Mouse (Mus musculus): ENCODE measurements around the gene Cracr2a. TPM values are rescaled to one million over a fixed set of nuclear protein-coding genes. Genes with fewer than 3 reads are reported as not detected.

Gene Cracr2a
- polyA plus RNA-seq, 1 experiment from 2014 or later, result 1.1 TPM

DNA sequence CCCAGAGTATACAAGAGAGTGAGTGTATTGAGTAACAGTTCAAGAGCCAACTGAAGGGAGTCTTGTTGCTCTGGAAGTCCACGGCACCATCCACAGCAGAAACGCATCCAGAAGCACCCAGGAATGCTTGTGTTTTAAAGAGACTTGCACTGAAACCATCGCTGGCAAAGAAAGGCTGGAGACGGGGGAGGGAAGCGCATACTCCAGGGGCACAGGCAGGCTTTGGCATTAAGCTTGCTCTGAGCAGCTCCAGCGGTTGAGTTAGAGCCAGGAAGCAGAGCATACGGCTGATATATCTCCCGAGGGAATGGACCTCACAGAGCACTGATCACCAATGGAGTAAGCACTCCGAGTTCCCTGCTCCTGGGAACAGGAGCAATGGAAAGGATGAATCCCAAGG lies 117.2 kb downstream of the Cracr2a start:
- H3K4me2 ChIP-seq (ENCODE audit: low read depth, low read length), result no peak overlapping the region
- ATAC-seq (ENCODE audit: low read depth) (no peak), DNase-seq (ENCODE audit: low spot score) (no peak)
- WGBS, result 63% methylated on average over 9 of the region's 9 CpGs
- no peak overlapping the region for H3K27ac ChIP-seq (replicated peaks; ENCODE audit: low read depth, low read length)
- H3K4me1 ChIP-seq (ENCODE audit: control insufficient read depth, insufficient read depth, low read length), result no peaks in the 10 kb centered on the region
- H3K4me3 ChIP-seq (ENCODE audit: low read depth, low read length), result no peak overlapping the region
- no peaks in the 10 kb centered on the region for H3K27me3 ChIP-seq (replicated peaks; ENCODE audit: control insufficient read depth, insufficient read depth, low read length)
- H3K36me3 ChIP-seq (ENCODE audit: control insufficient read depth, insufficient read depth, low read length), result no peaks in the 10 kb centered on the region
- H3K9me3 ChIP-seq (ENCODE audit: control insufficient read depth, low read length), result no peaks in the 10 kb centered on the region
- no peak overlapping the region for H3K9ac ChIP-seq (ENCODE audit: low read depth, low read length)

DNA sequence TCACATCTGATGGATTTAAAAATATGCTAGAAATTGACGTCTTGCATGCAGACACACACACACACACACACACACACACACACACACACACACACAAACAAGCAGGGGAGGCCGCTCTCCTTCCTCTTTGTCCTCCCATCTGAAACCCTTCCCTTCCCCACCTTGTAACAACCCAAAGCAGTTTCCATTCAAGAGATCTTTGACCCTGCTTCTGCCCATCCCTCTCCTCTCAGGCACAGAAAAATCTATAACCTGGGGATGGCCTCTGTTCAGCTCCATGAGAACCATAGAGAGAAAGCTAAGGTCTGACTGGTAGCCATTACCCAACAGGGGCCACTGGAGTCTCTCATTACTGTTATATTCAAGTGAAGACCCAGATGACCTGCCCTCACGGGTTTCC lies 117.9 kb downstream of the Cracr2a start:
- Histone ChIP-seq H3K27me3 (replicated peaks; ENCODE audit: control insufficient read depth, insufficient read depth, low read length) (no peaks in the 10 kb centered on the region), H3K4me3 (ENCODE audit: low read depth, low read length) (no peak overlapping the region), H3K27ac (replicated peaks; ENCODE audit: low read depth, low read length) (no peak overlapping the region), H3K4me2 (ENCODE audit: low read depth, low read length) (no peak overlapping the region), H3K4me1 (ENCODE audit: control insufficient read depth, insufficient read depth, low read length) (no peaks in the 10 kb centered on the region), H3K9me3 (ENCODE audit: control insufficient read depth, low read length) (no peaks in the 10 kb centered on the region), H3K36me3 (ENCODE audit: control insufficient read depth, insufficient read depth, low read length) (no peaks in the 10 kb centered on the region), H3K9ac (ENCODE audit: low read depth, low read length) (no peak overlapping the region)
- 76% methylated on average over 3 of the region's 3 CpGs for WGBS
- DNase-seq (ENCODE audit: low spot score) (no peak), ATAC-seq (ENCODE audit: low read depth) (no peak)

DNA sequence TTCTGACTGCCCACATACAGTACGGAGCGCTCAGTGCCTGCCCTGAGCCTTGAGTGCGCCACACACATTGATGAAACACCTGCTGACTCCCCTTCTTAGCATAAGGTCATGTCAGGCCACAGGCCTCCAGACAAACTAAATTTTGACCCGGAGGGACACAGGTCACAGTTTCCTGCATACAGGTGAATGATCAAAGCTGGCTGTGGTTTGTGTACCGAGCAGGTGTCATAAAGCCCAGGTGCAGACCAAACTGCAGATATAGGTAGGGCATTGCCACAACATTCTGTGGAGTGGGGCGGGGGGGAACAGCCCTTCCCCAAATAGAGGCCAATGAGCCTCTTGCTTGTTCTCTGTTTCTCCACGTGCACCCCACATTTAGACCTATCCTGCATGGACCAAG lies 119.6 kb downstream of the Cracr2a start:
- Histone ChIP-seq H3K9me3 (ENCODE audit: control insufficient read depth, low read length) (no peaks in the 10 kb centered on the region), H3K36me3 (ENCODE audit: control insufficient read depth, insufficient read depth, low read length) (no peaks in the 10 kb centered on the region), H3K9ac (ENCODE audit: low read depth, low read length) (no peak overlapping the region), H3K4me3 (ENCODE audit: low read depth, low read length) (no peak overlapping the region), H3K27me3 (replicated peaks; ENCODE audit: control insufficient read depth, insufficient read depth, low read length) (no peaks in the 10 kb centered on the region), H3K4me1 (ENCODE audit: control insufficient read depth, insufficient read depth, low read length) (no peaks in the 10 kb centered on the region), H3K4me2 (ENCODE audit: low read depth, low read length) (no peak overlapping the region), H3K27ac (replicated peaks; ENCODE audit: low read depth, low read length) (no peak overlapping the region)
- no peak for ATAC-seq (ENCODE audit: low read depth)
- no peak for DNase-seq (ENCODE audit: low spot score)
- 87% methylated on average over 7 of the region's 7 CpGs for WGBS

DNA sequence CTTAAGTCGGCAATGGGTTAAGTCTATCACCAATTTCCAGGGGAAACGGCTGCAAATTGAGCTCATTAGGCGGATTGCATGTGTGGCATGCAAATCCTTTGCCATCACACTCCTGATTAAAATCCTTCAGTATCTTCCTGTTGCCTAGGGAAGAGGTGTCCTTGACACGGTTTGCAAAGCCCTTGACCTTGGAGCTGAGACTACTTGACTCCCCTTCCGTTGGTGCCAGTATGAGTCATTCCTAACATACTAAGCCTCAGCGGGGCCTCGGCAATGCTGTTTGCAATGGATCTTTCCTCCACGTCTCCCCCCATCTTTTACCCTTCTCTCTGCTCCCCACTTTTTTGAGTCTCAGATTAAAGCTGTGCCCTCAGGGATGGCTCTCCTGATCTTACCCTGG lies 122.4 kb downstream of the Cracr2a start:
- Histone ChIP-seq H3K4me2 (ENCODE audit: low read depth, low read length) (no peak overlapping the region), H3K27ac (replicated peaks; ENCODE audit: low read depth, low read length) (no peak overlapping the region), H3K9ac (ENCODE audit: low read depth, low read length) (no peak overlapping the region), H3K4me3 (ENCODE audit: low read depth, low read length) (no peak overlapping the region), H3K4me1 (ENCODE audit: control insufficient read depth, insufficient read depth, low read length) (no peaks in the 10 kb centered on the region), H3K27me3 (replicated peaks; ENCODE audit: control insufficient read depth, insufficient read depth, low read length) (no peaks in the 10 kb centered on the region), H3K9me3 (ENCODE audit: control insufficient read depth, low read length) (no peaks in the 10 kb centered on the region), H3K36me3 (ENCODE audit: control insufficient read depth, insufficient read depth, low read length) (no peaks in the 10 kb centered on the region)
- DNase-seq (ENCODE audit: low spot score) (no peak), ATAC-seq (ENCODE audit: low read depth) (no peak)
- 59% methylated on average over 8 of the region's 8 CpGs for WGBS

DNA sequence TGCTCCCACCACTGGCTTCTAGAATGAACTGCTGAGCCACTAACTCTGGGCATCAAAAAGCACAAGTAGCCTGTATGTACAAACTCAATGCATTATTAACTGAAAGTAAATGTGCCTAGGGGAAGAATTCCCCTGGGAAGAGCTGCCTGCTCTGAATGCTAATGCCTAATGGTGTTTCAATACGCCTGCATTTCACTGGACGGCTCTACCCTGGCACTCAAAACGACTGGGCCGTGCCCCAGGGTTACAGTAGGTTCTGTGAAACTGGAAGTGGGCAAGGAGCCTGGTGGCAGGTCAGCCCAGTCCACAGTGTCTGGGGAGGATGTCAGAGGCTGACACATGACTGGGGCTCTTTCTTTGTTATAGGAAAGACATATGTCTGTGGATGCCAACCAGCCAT lies 123.8 kb downstream of the Cracr2a start:
- Histone ChIP-seq H3K9me3 (ENCODE audit: control insufficient read depth, low read length) (no peaks in the 10 kb centered on the region), H3K9ac (ENCODE audit: low read depth, low read length) (no peak overlapping the region), H3K27me3 (replicated peaks; ENCODE audit: control insufficient read depth, insufficient read depth, low read length) (no peaks in the 10 kb centered on the region), H3K4me2 (ENCODE audit: low read depth, low read length) (no peak overlapping the region), H3K27ac (replicated peaks; ENCODE audit: low read depth, low read length) (no peak overlapping the region), H3K4me3 (ENCODE audit: low read depth, low read length) (no peak overlapping the region), H3K4me1 (ENCODE audit: control insufficient read depth, insufficient read depth, low read length) (no peaks in the 10 kb centered on the region), H3K36me3 (ENCODE audit: control insufficient read depth, insufficient read depth, low read length) (no peaks in the 10 kb centered on the region)
- no peak for DNase-seq (ENCODE audit: low spot score)
- ATAC-seq (ENCODE audit: low read depth), result no peak
- 62% methylated on average over 4 of the region's 4 CpGs for WGBS

DNA sequence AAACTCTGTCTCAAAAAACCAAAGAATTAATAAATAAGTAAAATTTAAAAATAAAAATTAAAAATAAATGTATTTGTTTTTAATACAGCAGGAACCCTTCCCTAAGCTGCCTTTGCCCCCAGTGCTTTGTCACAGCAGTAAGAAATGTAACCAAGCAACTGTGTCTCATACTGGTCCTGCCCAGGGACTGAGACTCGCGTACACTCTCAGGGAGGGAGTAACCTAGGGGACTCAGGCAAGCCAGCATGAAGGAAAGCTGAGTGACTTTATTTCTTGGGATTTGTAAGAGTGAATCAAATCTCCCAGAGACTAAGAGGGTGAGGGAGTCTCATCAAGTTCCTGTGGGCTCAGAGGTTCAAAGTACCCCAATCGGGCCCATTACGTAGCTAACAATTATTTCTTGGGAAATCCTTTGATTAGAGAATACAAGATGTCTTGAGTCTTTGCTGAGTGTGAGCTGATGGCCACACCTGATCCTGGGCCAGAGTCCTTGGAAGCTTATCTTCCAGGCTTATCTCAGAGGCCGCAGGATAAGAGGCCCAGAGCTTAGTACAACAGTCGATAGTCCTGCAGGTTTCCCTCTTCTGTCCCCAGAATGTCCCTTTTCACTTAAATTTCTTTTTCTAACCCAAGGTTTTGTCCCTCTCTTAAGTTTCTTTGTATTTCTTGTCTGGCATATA lies 126.2 kb downstream of the Cracr2a start:
- Histone ChIP-seq H3K4me2 (ENCODE audit: low read depth, low read length) (no peak overlapping the region), H3K27ac (replicated peaks; ENCODE audit: low read depth, low read length) (no peak overlapping the region), H3K36me3 (ENCODE audit: control insufficient read depth, insufficient read depth, low read length) (no peaks in the 10 kb centered on the region), H3K9ac (ENCODE audit: low read depth, low read length) (no peak overlapping the region), H3K9me3 (ENCODE audit: control insufficient read depth, low read length) (no peaks in the 10 kb centered on the region), H3K27me3 (replicated peaks; ENCODE audit: control insufficient read depth, insufficient read depth, low read length) (no peaks in the 10 kb centered on the region), H3K4me1 (ENCODE audit: control insufficient read depth, insufficient read depth, low read length) (no peaks in the 10 kb centered on the region), H3K4me3 (ENCODE audit: low read depth, low read length) (no peak overlapping the region)
- 80% methylated on average over 6 of the region's 6 CpGs for WGBS
- DNase-seq (ENCODE audit: low spot score) (no peak), ATAC-seq (ENCODE audit: low read depth) (no peak)

DNA sequence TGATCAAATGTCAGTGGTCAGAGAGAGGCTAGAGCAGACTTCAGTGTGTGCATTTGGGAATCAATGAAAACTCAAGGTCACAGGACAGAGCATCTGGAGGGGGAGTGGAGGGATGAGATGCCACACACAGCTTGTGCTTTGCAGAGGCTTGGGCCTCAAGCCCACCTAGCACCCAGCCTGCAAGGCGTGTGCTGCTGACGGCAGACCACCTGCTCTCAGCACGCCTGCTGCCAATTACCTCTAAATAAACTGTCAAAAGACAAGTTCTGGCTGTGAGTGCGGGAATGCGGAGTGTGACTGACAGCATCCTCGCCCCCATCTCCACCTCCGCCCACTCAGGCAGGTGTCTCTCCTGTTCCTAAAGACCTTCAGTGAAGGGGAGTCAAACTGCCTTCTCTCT lies 131.2 kb downstream of the Cracr2a start:
- Histone ChIP-seq H3K4me2 (ENCODE audit: low read depth, low read length) (no peak overlapping the region), H3K9me3 (ENCODE audit: control insufficient read depth, low read length) (no peaks in the 10 kb centered on the region), H3K4me3 (ENCODE audit: low read depth, low read length) (no peak overlapping the region), H3K27ac (replicated peaks; ENCODE audit: low read depth, low read length) (no peak overlapping the region), H3K4me1 (ENCODE audit: control insufficient read depth, insufficient read depth, low read length) (no peaks in the 10 kb centered on the region), H3K36me3 (ENCODE audit: control insufficient read depth, insufficient read depth, low read length) (no peaks in the 10 kb centered on the region), H3K9ac (ENCODE audit: low read depth, low read length) (no peak overlapping the region), H3K27me3 (replicated peaks; ENCODE audit: control insufficient read depth, insufficient read depth, low read length) (no peaks in the 10 kb centered on the region)
- ATAC-seq (ENCODE audit: low read depth) (no peak), DNase-seq (ENCODE audit: low spot score) (no peak)
- 39% methylated on average over 7 of the region's 7 CpGs for WGBS

DNA sequence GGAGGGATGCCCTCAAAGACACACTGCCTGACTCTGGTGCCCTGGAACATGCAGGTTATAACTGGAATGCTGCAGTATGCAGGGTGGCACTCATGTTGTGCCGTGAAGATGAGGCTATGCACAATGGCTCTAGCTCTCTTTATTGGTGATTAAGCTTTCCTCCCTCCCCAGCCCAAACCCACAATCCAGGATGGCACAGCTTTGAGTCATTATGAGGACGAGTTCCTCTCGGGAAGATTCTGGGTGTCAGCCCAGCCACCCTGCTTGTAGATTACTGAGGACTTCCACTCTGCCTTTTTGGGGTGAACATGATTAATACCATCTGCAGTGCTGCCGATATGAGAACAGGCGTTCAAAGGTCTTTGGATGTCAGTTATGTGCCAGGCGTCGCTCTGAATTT lies 132.5 kb downstream of the Cracr2a start:
- Histone ChIP-seq H3K27ac (replicated peaks; ENCODE audit: low read depth, low read length) (no peak overlapping the region), H3K4me2 (ENCODE audit: low read depth, low read length) (no peak overlapping the region), H3K4me1 (ENCODE audit: control insufficient read depth, insufficient read depth, low read length) (no peaks in the 10 kb centered on the region), H3K4me3 (ENCODE audit: low read depth, low read length) (no peak overlapping the region), H3K36me3 (ENCODE audit: control insufficient read depth, insufficient read depth, low read length) (no peaks in the 10 kb centered on the region), H3K9me3 (ENCODE audit: control insufficient read depth, low read length) (no peaks in the 10 kb centered on the region), H3K9ac (ENCODE audit: low read depth, low read length) (no peak overlapping the region), H3K27me3 (replicated peaks; ENCODE audit: control insufficient read depth, insufficient read depth, low read length) (no peaks in the 10 kb centered on the region)
- ATAC-seq (ENCODE audit: low read depth) (no peak), DNase-seq (ENCODE audit: low spot score) (no peak)
- WGBS, result 68% methylated on average over 7 of the region's 7 CpGs

DNA sequence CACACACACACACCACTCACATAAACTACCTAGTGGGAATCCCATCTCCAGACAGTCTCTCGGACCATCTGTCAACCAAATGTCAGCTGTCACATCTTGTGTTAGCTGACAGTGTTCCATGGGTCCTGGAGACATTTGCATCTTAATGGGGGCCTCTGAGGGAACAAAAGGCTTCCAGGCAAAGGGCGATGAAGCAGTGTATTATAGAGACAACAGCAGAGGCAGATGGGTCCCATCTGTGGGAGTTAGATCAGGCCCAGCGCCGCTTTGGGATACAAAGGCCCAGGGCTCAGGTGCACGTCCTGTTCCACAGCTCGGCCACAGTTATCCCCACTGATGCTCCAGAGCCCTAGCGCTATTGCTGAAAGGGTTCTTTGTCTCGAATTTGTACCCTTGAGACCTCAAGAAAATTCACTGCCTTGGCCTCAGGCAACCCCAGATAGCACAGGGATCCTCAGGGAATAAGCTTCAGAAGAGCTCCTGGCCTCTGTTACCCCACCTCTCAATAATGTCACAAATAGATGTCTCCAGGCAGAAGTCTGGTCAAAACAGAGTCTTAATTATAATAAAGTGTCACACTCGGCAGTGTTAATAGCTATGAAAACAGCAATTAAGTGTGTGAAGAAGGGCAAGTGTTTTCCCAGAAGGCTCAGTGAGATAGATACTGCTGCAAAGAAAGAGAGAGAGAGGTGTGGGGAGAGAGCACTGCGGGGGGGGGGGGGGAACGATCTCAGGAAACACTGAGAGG lies 140.1 kb downstream of the Cracr2a start:
- ATAC-seq (ENCODE audit: low read depth) (peak; percentile 85; the same call in 1 of the 2 replicates), DNase-seq (ENCODE audit: low spot score) (peak; percentile 79)
- Histone ChIP-seq H3K36me3 (ENCODE audit: control insufficient read depth, insufficient read depth, low read length) (no peaks in the 10 kb centered on the region), H3K9ac (ENCODE audit: low read depth, low read length) (no peak overlapping the region), H3K27ac (replicated peaks; ENCODE audit: low read depth, low read length) (no peak overlapping the region), H3K4me3 (ENCODE audit: low read depth, low read length) (no peak overlapping the region), H3K9me3 (ENCODE audit: control insufficient read depth, low read length) (no peaks in the 10 kb centered on the region), H3K27me3 (replicated peaks; ENCODE audit: control insufficient read depth, insufficient read depth, low read length) (no peaks in the 10 kb centered on the region), H3K4me1 (ENCODE audit: control insufficient read depth, insufficient read depth, low read length) (no peaks in the 10 kb centered on the region), H3K4me2 (ENCODE audit: low read depth, low read length) (no peak overlapping the region)
- 15% methylated on average over 10 of the region's 11 CpGs for WGBS

All from embryonic facial prominence, embryonic 14.5 days (tissue).